Mouse (Mus musculus) layer of hippocampus, postnatal 14 days (tissue): Measurements from ENCODE around the gene Sat2. TPM values are rescaled to one million over a fixed set of nuclear protein-coding genes. Genes with fewer than 3 reads are reported as not detected.

Experiments used
- DNase-seq, 2 experiments: peaks; one replicate each; pipeline ENCODE4 v3.0.0; 2021 to 2022; ENCODE audit warnings: low spot score in 2 of 2, mixed read lengths in 1 of 2
- total RNA-seq, 2 experiments: library from RNA; stranded (reverse); gene quantifications; 2 replicates each; pipeline ENCODE4 v1.2.3; 2021

Gene Sat2
- total RNA-seq, 2 experiments from 2014 or later, result 16.1 to 19.8 TPM

DNA sequence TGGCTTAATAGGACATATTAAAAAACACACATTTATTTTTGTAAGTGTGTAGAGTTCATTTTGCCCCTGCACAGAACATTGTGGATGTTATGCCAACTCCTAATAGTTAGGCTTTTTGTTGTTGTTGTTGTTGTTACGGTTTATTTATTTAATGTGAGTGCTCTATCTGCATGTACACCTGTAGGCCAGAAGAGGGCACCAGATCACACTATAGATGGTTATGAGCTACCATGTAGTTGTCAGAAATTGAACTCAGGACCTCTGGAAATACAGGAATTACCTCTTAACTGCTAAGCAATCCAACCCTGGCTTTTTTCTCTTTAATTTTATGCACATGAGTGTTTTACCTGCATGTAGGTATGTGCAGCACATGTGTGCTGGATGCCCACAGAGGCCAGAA, 8.0 kb downstream of the Sat2 start:
- no peak for DNase-seq

GRCm38 (mm10) chr11:69632284-69633089, 10.7 kb downstream of the Sat2 start, which contains the start of gene Fxr2:
TSS of gene Fxr2 (plus strand) at chr11:69632990.
- peak; percentile 100 for DNase-seq

- DNase-seq, result peak in 1 of 2 experiments; percentile 47
Measured at GRCm38 (mm10) chr11:69633128-69633866, 11.5 kb downstream of the Sat2 start.

- no peak for DNase-seq
Measured at GRCm38 (mm10) chr11:69635471-69635870, 13.6 kb downstream of the Sat2 start.

DNA sequence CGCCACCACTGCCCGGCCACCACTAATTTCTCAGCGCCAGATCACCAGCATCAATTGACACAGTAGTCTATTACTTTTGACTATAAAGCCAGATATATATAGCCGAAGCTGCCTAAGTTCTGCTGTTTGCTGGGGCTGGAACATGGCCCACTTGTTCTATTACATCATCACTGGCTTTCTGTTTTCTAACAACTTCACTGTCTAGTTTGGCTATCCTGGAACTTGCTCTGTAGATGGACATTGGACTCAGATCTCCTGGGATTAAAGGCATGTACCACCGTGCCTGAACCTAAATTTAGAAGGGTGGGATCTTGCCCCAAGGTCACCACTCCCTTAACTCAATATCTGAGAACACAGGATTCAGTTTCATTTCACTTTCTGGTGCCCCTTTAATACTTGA, 24.0 kb downstream of the Sat2 start:
- no peak for DNase-seq

DNA sequence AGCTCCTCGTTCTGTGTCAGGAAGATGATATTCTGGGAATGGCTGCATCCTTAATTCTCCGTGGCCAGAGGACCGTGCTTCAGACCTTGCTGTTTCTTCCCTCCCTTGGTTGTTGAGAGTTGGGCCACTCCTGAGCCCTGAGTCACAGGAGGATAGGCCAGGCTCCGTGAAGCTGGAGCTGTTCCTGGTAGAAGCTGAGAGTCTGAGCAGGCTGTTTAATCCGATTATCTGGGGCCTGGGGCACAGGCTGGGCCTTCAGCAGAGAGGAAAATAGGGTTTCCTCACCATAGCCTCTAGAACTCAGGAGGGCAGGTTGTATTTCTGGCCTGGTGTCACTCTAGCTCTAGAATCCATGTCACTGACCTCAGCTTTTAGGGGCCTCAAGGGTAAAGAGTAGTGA, 31.6 kb downstream of the Sat2 start:
- no peak for DNase-seq

DNA sequence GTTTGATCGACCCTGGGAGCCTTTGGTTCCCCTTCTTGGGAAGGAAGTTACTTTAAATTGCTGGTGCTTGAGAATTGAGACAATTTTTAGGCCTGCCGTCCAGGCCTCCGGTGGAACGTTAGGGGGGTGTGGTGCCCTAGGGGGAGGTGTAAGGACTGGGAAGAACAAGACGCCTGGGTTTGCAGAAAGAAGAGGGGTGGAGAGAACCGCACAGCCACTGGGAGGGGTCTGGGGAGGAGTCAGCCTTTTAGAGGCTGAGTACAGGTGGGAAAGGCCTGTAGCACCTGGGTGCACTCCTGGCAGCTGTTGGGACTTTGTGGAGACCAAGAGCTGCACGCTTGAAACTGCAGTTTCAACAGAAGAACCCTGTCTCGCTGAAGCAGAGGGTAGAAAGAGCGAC, 32.9 kb downstream of the Sat2 start:
- DNase-seq, result no peak

- peak; percentile 66 to 79 for DNase-seq
Measured at GRCm38 (mm10) chr11:69655264-69656064, 33.6 kb downstream of the Sat2 start, which contains the start of gene Sox15. TSS of gene Sox15 (plus strand) at chr11:69655314.

- DNase-seq, result no peak
Measured at GRCm38 (mm10) chr11:69656065-69656455, 34.2 kb downstream of the Sat2 start.

DNA sequence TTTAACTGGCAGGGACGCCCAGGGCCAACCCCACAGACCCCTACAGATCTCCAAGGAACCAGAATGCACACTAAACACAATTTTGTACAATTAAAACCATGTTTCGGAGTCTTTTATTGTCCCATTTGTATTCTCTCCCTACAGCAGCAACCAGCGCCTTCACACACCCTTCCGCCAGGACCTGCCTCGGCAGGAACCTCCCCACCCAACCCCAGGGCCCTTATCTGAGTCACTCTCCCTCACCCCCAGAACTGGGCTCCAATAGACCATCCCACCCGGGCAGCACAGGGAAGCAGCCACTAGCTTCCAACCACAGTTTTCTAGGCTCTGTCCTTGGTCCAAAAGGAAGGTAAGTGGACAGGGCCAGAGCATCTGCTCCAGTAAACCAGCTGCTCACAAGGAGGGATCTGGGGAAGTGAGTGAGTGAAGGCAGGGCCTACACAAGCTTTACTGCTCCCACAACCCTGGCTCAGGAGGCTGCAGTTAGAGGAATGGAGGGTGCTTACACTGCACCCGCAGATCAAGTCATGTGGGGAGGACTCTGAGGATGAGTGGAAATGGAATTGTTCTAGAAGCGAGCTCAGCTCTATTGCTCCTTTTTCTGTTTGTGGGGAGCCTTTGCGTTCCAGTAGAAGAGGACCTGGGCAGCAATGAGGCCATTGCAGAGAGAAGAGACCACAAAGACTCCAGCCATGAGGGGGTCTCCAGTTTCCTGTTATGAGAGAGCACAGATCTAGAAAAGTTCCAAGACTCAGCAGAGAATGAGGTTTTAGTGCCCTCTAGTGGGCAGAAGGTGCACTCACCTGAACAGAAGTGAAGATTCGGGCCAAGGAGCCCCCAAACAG, 35.0 kb downstream of the Sat2 start:
- DNase-seq, result no peak

DNA sequence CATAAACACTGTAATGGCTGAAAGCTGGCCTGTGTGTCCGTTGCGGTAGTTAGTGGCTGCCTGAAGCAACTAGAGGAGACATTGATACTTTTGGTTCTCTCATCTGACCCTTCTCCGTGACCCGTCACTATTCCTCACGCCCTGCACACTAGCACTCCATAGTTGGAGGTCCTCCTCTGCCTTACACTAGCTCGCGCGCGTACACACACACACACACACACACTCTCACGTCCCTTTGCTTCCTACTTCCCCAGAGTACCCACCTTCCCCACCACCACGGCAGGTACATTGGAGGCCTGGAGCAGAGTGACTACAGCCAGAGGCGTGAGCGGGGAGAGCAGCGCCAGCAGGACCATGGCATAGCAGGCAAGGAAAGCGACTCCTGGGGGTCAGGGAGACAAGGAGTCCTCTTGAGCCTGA, 35.6 kb downstream of the Sat2 start:
- DNase-seq, result no peak

- DNase-seq, result no peak
Measured at GRCm38 (mm10) chr11:69661221-69661881, 39.5 kb downstream of the Sat2 start.

- DNase-seq, result peak; percentile 95 to 96
Measured at GRCm38 (mm10) chr11:69662213-69662966, 40.6 kb downstream of the Sat2 start, which contains the start of gene Mpdu1. TSS of gene Mpdu1 (minus strand) at chr11:69662642.

- DNase-seq, result no peak
Measured at GRCm38 (mm10) chr11:69662967-69663671, 41.3 kb downstream of the Sat2 start.

DNA sequence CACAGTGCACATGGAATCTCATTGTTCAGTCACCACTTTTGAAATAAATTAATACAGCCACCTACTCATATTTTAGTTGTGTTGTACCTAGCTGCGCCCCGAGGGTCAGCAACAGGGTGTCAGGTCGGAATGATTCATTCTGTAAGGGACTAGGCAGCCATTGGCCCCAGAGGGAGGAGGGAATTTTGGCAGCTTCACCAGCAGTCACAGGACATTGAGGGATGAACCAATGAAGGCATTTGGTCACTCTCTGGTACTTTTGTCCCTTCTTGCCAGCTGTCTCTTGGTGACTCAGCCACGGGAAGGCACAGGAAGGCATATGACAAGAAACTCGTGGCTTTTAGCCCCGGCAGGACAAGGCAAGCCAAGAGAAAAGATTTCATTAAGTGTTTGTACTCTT, 42.0 kb downstream of the Sat2 start:
- no peak for DNase-seq

GRCm38 (mm10) chr11:69664841-69665240, 43.0 kb downstream of the Sat2 start:
- DNase-seq, result no peak

DNA sequence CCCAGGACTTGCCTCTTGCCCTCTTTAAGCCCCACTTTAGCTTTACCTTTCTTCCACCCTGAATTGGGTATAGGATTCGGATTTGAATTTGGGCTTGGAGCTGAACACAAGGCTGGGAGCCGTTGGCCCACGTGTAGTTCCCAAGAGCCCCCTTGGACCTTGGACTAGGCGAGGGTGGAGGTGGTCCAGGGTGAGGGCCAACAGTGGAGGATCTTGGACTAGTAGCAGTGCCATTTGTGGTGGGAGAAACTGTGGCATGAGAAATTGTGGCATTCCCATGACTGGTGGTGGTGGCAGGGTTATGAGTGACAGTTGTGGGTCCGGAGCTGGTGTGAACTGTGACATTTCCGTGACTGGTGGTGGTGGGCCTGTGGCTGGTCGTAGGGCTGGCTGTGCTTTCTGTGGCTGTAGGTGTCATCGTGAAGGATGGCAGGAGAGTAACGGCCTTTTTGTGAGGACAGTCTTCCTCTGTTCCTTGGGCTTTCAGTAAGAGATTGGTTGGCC, 43.7 kb downstream of the Sat2 start:
- no peak for DNase-seq

DNA sequence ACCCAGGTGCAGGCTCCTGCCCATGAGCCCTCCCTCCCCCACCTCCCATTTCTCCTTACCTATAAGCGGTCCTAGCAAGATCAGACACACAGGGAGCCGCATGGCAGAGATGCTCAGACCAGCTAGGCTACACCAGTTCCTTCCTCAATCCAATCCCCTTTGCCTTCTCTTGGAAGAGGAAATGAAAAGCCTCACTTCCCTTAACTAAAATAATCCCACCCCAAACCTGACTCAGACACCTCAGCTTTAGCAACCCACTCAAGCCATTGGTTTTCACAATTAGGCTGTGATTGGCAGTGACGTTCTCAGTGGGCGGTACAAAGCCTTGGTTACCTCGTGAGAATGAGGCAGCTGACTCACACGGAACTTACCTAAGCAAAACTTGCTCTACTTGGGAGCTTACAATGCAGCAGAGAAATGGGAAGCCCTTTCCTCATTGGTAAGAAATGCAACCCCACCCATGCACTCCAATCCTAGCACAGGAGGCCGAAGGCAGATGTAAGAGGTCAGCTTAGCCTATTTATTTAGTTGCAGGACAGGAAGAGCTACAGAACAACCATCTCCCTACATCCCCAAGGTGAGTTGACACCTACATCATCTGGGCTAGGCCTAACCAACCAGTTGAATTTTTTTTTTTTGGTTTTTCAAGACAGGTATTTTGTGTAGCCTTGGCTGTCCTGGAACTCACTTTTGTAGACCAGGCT, 44.3 kb downstream of the Sat2 start, which contains the start of gene Cd68:
Gene Cd68 (minus strand): TSS at position 193 of the 704 bp plus-strand sequence.
- DNase-seq, result peak in 1 of 2 experiments; percentile 82
